Mouse (Mus musculus): Measurements from ENCODE around the gene Stard5.

Stard5 gene

DNA sequence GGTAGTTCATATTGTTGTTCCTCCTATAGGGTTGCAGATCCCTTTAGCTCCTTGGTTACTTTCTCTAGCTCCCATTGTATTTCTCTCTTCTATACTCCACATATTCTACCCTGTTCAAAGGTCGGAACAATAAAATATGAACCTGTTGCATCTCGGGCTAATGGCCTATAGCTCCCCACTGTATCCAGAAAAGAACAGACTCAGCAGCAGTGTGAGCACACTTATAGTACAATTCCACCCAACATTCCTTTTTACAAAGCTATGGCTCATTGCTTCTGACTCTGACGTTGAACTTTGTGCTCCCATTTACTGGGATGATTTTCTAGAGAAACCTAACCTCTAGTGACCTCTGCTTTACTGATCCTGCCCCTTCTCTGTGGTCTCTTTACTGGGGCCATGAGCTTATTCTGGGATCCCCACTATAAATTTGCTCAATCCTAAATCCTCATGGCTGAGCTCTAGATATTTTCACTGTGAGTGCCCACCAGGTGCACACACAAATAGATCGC lies 34.4 kb downstream of the Stard5 start:
- DNase-seq, result no peak

GRCm38 (mm10) chr7:83667936-83668645 lies 36.3 kb downstream of the Stard5 start:
- DNase-seq, result peak in 1 of 2 experiments; percentile 1

DNA sequence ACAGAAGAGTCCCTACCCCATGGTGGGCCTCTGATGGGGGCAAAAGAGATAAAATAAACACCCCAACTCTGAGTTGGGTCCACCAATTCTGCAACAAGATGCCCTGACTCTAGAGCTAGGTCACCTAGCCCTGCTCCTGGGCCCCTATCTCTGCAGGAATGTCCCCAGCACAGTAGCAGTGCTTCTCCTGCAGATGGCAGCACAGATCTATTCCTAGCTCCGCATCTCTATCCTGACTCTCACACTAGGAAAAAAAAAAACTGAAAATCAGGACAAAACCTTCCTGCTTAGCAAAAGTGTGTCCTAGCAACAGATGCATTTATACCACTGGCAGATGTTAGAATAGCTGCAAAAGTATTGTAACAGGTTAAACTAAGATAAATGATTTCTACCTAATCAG lies 37.0 kb downstream of the Stard5 start:
- DNase-seq, result peak; percentile 76 to 82

GRCm38 (mm10) chr7:83671573-83671972 lies 39.8 kb downstream of the Stard5 start:
- no peak for DNase-seq

- DNase-seq, result peak; percentile 45 to 46
Measured at GRCm38 (mm10) chr7:83675545-83676254, 43.9 kb downstream of the Stard5 start.

DNA sequence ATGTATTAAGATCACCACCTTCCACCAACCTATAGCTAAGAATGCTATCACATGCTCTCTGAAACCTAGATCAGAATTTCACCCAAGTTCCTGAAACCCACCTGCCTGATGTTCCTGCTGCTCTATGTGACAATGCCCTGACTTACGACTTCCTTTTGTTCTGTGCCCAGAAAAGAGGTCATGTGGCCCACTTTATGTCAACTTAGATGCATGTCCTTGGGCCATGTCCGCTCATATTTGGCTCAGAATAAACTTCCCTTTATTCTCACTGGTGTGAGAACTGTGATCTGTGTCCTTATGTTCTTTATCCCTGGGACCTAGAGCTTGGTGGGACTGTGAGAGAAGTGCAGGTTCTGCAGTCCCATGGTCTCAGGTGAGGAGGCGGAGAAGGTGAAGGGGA lies 45.5 kb downstream of the Stard5 start:
- peak in 1 of 2 experiments; percentile 1 for DNase-seq

DNA sequence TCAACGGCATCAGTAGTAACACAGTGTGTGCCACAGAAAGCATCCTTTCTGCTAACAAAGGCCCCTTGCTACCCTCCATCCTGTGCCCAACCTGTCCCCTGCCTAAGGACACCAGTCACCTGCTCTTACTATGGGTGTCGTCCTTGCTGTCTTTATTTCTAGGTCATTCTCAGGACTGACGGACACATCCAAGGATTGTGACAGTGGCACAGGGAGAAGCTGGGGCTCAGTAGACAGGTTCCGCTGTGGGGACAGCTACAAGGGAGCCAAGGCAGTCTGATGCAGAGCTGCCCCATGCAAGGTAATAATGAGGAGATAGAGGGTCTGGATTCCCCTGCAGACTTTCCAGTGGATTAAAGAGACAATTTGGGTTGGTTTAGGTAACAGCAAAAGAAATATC lies 46.7 kb downstream of the Stard5 start:
- no peak for DNase-seq

- no peak for DNase-seq
Measured at GRCm38 (mm10) chr7:83682640-83683274, 51.0 kb downstream of the Stard5 start.

DNA sequence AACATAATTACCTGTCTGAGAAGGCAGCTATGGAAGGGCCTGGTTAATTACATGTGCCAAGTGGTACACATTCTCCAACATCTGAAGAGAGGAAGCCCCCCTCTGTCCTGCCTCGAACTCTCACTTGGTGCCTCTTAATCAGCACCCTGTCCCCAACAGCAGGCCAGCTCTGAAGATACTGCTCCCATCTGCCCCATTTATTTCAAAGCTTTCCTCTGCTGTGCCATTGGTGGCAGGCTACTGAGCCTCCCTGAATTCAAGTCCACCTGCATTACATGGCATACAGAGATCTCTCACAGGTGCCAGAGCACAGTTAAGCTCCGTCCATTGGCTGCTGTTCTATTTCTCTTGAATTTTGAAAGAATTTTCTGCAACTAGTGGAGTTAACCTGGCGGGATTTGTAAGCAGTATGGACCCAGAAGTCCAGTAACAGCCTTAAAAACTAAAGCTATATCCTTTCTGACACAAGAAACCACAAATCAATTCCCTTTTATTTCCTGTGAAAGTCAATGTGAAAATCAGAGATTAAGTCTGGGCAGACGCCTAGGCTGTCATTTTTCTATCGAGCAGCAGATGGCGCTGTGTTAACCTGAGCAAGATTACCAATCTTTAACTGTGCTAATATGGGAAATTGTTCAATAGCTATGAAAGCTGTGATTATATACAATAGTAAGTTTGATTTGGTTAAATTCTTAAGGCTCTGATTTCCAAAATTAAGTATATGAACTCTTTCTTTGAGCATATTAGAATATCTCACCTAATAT lies 63.9 kb downstream of the Stard5 start:
- peak; percentile 54 to 57 for DNase-seq

DNA sequence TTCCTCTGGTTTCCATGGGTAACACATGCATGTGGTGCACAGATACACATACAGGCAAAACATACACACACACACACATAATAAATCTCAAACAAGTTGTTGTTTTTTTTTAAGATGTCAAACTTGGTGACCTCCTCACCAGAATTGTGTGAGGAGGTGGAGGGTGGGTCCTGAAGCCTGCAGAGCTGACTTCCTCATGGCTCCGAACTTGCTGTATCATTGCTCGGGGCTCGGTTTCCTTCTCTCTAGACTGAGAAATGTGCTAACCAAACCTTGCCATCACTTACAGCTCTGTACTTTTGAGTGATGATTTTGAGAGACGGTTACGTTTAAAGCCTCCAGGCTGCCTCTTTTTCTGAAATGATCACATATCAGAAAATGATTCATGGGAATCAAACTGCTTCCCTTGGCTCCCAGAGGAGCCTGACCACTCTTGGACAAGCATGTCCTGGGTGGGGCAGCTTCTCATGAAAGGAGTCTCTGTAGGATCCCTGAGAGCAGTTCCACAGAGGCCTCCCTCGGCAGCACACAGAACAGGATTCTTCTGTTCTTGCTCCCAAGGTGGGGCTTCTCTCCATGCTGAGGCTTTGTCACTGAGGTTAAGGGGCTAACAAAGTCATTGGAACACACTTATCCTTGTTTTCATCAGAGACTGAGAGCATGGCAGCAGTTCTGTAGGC lies 67.4 kb downstream of the Stard5 start:
- DNase-seq, result no peak
